Mouse (Mus musculus): ENCODE data around the gene Cpm. TPM values are rescaled to one million over a fixed set of nuclear protein-coding genes. Genes with fewer than 3 reads are reported as not detected.
"Not testable (repeated sequence)": the region's sequence is repeated elsewhere in the genome, so short reads cannot be mapped to it uniquely, and the experiment has no call there.

The Cpm gene
- total RNA-seq, 2 experiments from 2014 or later, result 0.85 TPM; not detected in 1

- ATAC-seq (replicated peaks; ENCODE audit: low FRiP score, low TSS enrichment, poor library complexity, severe bottlenecking), result no peak
Observed at GRCm38 (mm10) chr10:117592306-117593040, 36.8 kb upstream of the Cpm start.

DNA sequence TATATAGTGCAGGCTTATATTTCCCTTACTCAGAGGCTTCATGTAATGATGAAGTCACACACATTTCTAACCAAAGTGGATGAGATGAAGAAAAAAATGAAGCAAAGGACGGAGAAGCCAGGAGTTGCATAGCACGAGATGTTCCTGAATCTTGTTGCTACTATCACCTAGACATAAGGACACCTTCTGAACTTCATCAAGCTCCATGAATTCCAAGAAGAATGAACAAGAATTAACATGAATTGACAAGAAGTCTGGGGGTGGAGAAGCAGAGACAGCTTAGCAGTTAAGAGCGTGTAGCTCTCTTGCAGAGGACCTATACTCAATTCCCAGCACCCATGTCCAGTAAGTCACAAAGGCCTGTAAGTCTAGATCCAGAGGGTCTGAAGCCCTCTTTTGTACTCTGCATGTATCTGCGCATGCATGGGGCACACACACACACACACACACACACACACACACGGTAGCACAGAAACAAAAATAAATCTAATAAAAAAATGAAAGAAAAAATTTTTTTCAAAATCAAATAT lies 36.2 kb upstream of the Cpm start:
- ATAC-seq (replicated peaks; ENCODE audit: low FRiP score, low TSS enrichment, poor library complexity, severe bottlenecking), result no peak

DNA sequence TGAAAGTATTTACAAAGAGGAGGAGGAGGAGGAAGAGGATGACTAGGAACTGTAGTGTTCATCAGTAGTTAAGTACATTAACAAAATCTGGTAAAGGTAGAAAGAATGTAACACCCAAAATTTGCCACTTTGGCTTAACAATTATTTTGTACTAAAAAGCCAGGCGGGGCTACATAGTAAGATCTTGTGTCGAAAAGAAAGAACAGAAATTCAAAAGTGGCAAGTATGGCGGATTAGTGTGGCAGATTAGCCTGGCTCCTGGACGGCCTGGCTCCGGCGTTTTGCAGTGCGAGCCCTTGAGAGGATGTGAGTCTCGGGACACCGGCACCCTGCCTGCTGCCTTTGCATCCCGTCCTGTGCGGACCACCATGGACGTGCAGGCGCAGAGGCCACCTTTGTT lies 35.4 kb upstream of the Cpm start:
- ATAC-seq (replicated peaks; ENCODE audit: low FRiP score, low TSS enrichment, poor library complexity, severe bottlenecking), result no peak

DNA sequence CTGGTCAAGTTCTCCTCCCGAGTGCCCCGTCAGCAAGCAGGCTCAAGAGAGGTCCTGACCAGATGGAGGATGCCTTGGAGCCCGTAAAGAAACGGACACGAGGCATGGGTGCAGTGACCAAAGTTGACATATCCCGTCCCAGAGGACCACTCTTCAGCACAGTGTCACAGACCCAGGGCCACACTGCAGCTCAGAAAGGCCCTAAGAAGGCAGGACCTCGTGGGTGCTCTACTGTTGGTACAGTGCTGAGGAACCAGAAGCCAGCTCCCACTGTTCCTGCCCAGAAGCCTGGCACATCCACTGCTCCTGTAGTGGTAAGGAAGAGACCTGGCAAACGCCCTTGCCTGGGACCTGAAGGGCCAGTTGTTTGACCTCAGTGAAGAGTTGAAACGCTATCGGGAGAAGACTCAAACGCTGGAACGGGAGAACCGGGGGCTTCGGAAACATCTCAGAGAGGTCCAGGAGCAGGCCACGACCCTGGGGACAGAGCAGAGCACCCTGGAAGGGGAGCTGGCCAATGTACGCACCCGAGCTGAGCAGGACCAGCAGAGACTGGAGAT lies 34.9 kb upstream of the Cpm start:
- ATAC-seq (replicated peaks; ENCODE audit: low FRiP score, low TSS enrichment, poor library complexity, severe bottlenecking), result no peak

DNA sequence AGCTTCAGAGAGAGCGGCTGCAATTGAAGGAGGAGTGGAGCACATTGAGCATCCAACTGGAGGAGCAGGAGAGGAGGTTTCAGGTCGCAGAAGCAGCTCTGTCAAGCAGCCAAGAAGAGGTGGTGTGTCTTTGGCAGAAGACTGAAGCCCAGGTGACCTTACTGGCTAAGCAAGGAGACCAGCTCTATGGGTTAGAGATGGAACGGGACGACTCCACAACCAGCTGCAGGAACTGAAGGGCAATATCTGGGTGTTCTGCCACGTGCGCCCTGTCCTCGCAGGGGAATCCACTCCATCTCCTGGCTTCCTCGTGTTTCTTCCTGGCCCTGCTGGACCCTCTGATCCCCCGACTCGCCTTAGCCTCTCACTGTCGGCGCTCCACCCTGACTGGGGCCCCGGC lies 34.4 kb upstream of the Cpm start:
- no peak for ATAC-seq (replicated peaks; ENCODE audit: low FRiP score, low TSS enrichment, poor library complexity, severe bottlenecking)

- ATAC-seq (replicated peaks; ENCODE audit: low FRiP score, low TSS enrichment, poor library complexity, severe bottlenecking), result no peak
Observed at GRCm38 (mm10) chr10:117595442-117596164, 33.7 kb upstream of the Cpm start.

DNA sequence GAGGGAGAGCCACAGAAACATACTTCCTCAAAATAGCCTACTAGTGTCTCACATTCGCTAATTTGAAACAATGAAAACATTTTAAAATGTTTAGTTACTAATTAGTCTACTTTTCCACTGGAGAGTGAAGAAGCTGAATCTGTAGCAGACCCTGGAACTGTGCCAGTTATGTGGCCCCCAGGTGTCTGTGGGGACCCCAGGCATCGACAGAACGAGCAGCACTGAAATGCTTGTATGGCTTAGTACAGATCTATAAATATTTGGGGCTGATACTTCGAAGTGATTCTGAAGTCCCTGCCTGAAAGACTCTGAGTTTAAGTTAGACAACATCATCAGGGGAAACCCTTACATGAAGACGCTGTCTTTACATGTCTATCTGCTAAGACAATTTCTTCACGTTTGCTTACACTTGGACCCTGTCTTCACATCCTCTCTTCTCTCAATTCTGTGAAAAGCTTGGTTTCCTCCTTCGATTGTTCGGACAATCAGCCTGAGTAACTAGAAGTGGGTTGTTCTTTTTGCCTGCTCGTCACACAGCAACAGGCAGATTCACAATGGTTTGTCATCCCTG lies 33.0 kb upstream of the Cpm start:
- no peak for ATAC-seq (replicated peaks; ENCODE audit: low FRiP score, low TSS enrichment, poor library complexity, severe bottlenecking)

GRCm38 (mm10) chr10:117596771-117597324 lies 32.5 kb upstream of the Cpm start:
- no peak for ATAC-seq (replicated peaks; ENCODE audit: low FRiP score, low TSS enrichment, poor library complexity, severe bottlenecking)

GRCm38 (mm10) chr10:117597371-117598265 lies 31.7 kb upstream of the Cpm start:
- ATAC-seq (replicated peaks; ENCODE audit: low FRiP score, low TSS enrichment, poor library complexity, severe bottlenecking), result not testable (repeated sequence)

DNA sequence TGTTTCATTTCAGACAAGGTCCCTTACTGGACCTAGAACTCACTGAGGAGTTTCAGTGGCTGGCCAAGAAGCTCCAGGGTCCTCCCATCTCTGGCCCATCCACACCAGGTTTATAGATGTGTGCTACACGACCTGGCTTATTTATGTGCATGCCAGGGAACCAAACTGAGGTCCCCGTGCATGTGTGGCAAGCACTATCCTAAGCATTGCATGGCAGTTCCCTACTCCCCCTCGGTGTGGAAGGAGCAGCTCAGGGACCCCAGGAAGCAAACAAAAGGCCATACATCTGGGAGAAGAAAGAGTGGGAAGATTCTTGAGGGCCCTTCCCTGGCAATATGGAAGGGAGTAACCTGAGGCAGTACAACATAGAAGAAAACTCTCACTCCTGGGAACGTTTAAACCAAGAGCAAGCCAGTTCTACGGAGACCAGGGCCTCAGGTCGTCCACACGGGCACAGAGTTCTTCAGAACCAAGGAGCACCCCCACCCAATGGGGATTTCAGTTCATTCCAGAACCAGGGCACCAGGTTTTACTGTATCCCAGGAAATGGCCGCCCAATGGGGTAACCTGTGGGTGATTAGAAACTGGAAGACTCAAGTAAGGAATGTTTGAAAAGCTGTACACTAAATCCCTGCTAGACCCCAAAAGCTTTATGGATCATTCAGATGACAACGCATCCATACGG lies 30.9 kb upstream of the Cpm start:
- ATAC-seq (replicated peaks; ENCODE audit: low FRiP score, low TSS enrichment, poor library complexity, severe bottlenecking), result no peak

- not testable (repeated sequence) for ATAC-seq (replicated peaks; ENCODE audit: low FRiP score, low TSS enrichment, poor library complexity, severe bottlenecking)
Observed at GRCm38 (mm10) chr10:117598951-117599572, 30.2 kb upstream of the Cpm start.

- no peak for ATAC-seq (replicated peaks; ENCODE audit: low FRiP score, low TSS enrichment, poor library complexity, severe bottlenecking)
Observed at GRCm38 (mm10) chr10:117601146-117602035, 27.9 kb upstream of the Cpm start.

- ATAC-seq (replicated peaks; ENCODE audit: low FRiP score, low TSS enrichment, poor library complexity, severe bottlenecking), result no peak
Observed at GRCm38 (mm10) chr10:117602325-117603129, 26.8 kb upstream of the Cpm start.

GRCm38 (mm10) chr10:117603130-117603833 lies 26.0 kb upstream of the Cpm start:
- no peak for ATAC-seq (replicated peaks; ENCODE audit: low FRiP score, low TSS enrichment, poor library complexity, severe bottlenecking)

GRCm38 (mm10) chr10:117603834-117604623 lies 25.3 kb upstream of the Cpm start:
- no peak for ATAC-seq (replicated peaks; ENCODE audit: low FRiP score, low TSS enrichment, poor library complexity, severe bottlenecking)

Measured in megakaryocyte-erythroid progenitor cell, adult 5-6 weeks (primary cell).